ENCODE assay signal across 8 mouse cellular contexts in the genomic region with DNA sequence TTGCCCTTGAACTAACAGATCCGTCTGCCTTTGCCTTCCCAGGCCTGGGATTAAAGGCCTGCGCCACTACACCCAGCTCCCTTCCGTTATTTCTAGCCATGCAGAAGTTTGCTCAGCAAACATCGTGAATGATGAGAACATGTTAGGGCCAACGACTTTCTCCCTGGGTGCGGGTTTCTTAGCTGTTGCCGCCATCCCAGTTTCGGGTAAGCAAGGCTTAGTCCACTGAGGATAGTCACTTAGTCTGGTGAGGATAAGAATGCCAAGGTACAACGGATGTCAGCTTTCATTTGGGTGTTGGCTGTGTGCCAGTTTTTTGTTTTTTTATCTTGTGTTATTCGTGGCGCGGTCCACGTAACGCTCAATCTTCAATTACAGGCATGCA. TPM values are rescaled to one million over a fixed set of nuclear protein-coding genes. Genes with fewer than 3 reads are reported as not detected.
A peak's percentile ranks its signal among the peaks of the same experiment; 100 is the strongest.
DNase-seq lines count a peak whose midpoint lies in the region; ATAC-seq and TF ChIP-seq lines count a peak whose summit lies in the region.

No protein-coding gene starts in this region.

- H3K4me2 ChIP-seq in intestine, postnatal 0 days (replicated peaks; ENCODE audit: low read depth): peak overlapping the region; percentile 71
- peak overlapping the region; percentile 55 for H3K4me2 ChIP-seq in limb, embryonic 14.5 days (replicated peaks; ENCODE audit: low read depth, low read length, severe bottlenecking)
- H3K4me2 ChIP-seq in midbrain, embryonic 16.5 days (ENCODE audit: low read length): peak overlapping the region; percentile 60
- H3K4me2 ChIP-seq in stomach, embryonic 15.5 days: peak overlapping the region; percentile 57

- H3K36me3 ChIP-seq in intestine, postnatal 0 days (ENCODE audit: control insufficient read depth, insufficient read depth): peaks cover 8% of the 10 kb centered on the region
- peaks cover 18% of the 10 kb centered on the region for H3K36me3 ChIP-seq in limb, embryonic 14.5 days (ENCODE audit: control insufficient read depth, insufficient read depth, low read length)
- H3K36me3 ChIP-seq in midbrain, embryonic 16.5 days (ENCODE audit: control insufficient read depth, insufficient read depth, low read length): peaks cover 9% of the 10 kb centered on the region
- peaks cover 9% of the 10 kb centered on the region for H3K36me3 ChIP-seq in stomach, embryonic 15.5 days

- no peak for TF ChIP-seq POLR2A in limb, embryonic 14.5 days (IDR thresholded peaks at IDR 0.05; ENCODE audit: borderline replicate concordance, extremely low read depth, insufficient read depth, insufficient read length)

- no peaks in the 10 kb centered on the region for H3K27me3 ChIP-seq in intestine, postnatal 0 days (replicated peaks; ENCODE audit: control insufficient read depth, insufficient read depth, low read length)
- no peaks in the 10 kb centered on the region for H3K27me3 ChIP-seq in limb, embryonic 14.5 days (ENCODE audit: control insufficient read depth, insufficient read depth, low read length)
- no peaks in the 10 kb centered on the region for H3K27me3 ChIP-seq in midbrain, embryonic 16.5 days (ENCODE audit: control insufficient read depth, insufficient read depth, low read depth, low read length)
- no peaks in the 10 kb centered on the region for H3K27me3 ChIP-seq in stomach, embryonic 15.5 days (replicated peaks)

- no peaks in the 10 kb centered on the region for H3K9me3 ChIP-seq in intestine, postnatal 0 days (ENCODE audit: control insufficient read depth)
- H3K9me3 ChIP-seq in limb, embryonic 14.5 days (ENCODE audit: control insufficient read depth, low read length): no peaks in the 10 kb centered on the region
- H3K9me3 ChIP-seq in midbrain, embryonic 16.5 days (replicated peaks; ENCODE audit: control insufficient read depth, low read length, poor library complexity, severe bottlenecking): no peaks in the 10 kb centered on the region
- no peaks in the 10 kb centered on the region for H3K9me3 ChIP-seq in stomach, embryonic 15.5 days

- peak overlapping the region; percentile 69; the same call in 1 of the 2 replicates for H3K27ac ChIP-seq in intestine, postnatal 0 days (ENCODE audit: low read depth, low read length)
- H3K27ac ChIP-seq in limb, embryonic 14.5 days (replicated peaks; ENCODE audit: low read depth, low read length): peak overlapping the region; percentile 85
- peak overlapping the region; percentile 74 for H3K27ac ChIP-seq in midbrain, embryonic 16.5 days (ENCODE audit: low read length)
- H3K27ac ChIP-seq in stomach, embryonic 15.5 days: peak overlapping the region; percentile 86

- no peak overlapping the region for H3K9ac ChIP-seq in intestine, postnatal 0 days (ENCODE audit: low read depth, low read length)
- H3K9ac ChIP-seq in limb, embryonic 14.5 days (ENCODE audit: low read depth, low read length, severe bottlenecking): peak overlapping the region; percentile 71
- H3K9ac ChIP-seq in midbrain, embryonic 16.5 days (ENCODE audit: low read depth, low read length): peak overlapping the region; percentile 71
- peak overlapping the region; percentile 30; the same call in 1 of the 2 replicates for H3K9ac ChIP-seq in stomach, embryonic 15.5 days

- DNase-seq in retina, postnatal 1 day: peak; percentile 37
- DNase-seq in retina, embryonic 14.5 days (ENCODE audit: low spot score): no peak
- DNase-seq in embryo, embryonic 10 days (ENCODE audit: low spot score): peak; percentile 21
- peak; percentile 22 for DNase-seq in gastrocnemius, postnatal 25 days
- peak; percentile 13 for DNase-seq in limb, embryonic 14.5 days (ENCODE audit: low spot score)

- peak; percentile 58 for ATAC-seq in intestine, postnatal 0 days
- peak; percentile 30; the same call in 1 of the 2 replicates for ATAC-seq in limb, embryonic 14.5 days (ENCODE audit: low FRiP score, low read depth)
- peak; percentile 57 for ATAC-seq in midbrain, embryonic 16.5 days
- no peak for ATAC-seq in stomach, embryonic 15.5 days (ENCODE audit: insufficient read depth, low FRiP score, low read depth)

- H3K4me3 ChIP-seq in intestine, postnatal 0 days (ENCODE audit: low read depth, low read length): peak overlapping the region; percentile 67
- H3K4me3 ChIP-seq in limb, embryonic 14.5 days (replicated peaks; ENCODE audit: low read length): peak overlapping the region; percentile 74
- peak overlapping the region; percentile 84 for H3K4me3 ChIP-seq in midbrain, embryonic 16.5 days (ENCODE audit: low read depth, low read length)
- peak overlapping the region; percentile 75 for H3K4me3 ChIP-seq in stomach, embryonic 15.5 days (replicated peaks)

- no peak for TF ChIP-seq CTCF in intestine, postnatal 0 days (IDR thresholded peaks at IDR 0.05; ENCODE audit: low read depth)

- 21% methylated on average over 14 of the region's 14 CpGs for WGBS in intestine, postnatal 0 days
- 41% methylated on average over 14 of the region's 14 CpGs for WGBS in limb, embryonic 14.5 days
- WGBS in midbrain, embryonic 16.5 days: 40% methylated on average over 14 of the region's 14 CpGs
- WGBS in stomach, embryonic 15.5 days: 30% methylated on average over 14 of the region's 14 CpGs

- H3K4me1 ChIP-seq in intestine, postnatal 0 days (replicated peaks; ENCODE audit: control insufficient read depth, insufficient read depth, low read length): no peaks in the 10 kb centered on the region
- peaks cover 9% of the 10 kb centered on the region; the same call in 1 of the 2 replicates for H3K4me1 ChIP-seq in limb, embryonic 14.5 days (ENCODE audit: control insufficient read depth, insufficient read depth, low read length)
- peaks cover 13% of the 10 kb centered on the region for H3K4me1 ChIP-seq in midbrain, embryonic 16.5 days (ENCODE audit: control insufficient read depth, insufficient read depth, low read length)
- peaks cover 5% of the 10 kb centered on the region; the same call in 1 of the 2 replicates for H3K4me1 ChIP-seq in stomach, embryonic 15.5 days

RNA-seq across cellular contexts. Expression of gene Cir1, which starts 0.6 kb away (rescaled TPM):
- 10 to 100 TPM in 1 of 2 experiments, 1 to 10 TPM in 1; 9.9 to 10.0 TPM for total RNA-seq in gastrocnemius, postnatal 25 days (2021)
- 17.1 and 19.9 TPM in 2 replicates for polyA plus RNA-seq in intestine, postnatal 0 days (2015; fragmentation: Nextera tagmentation; extraction: Ambion mirVana)
- 14.4 and 22.1 TPM in 2 replicates for polyA plus RNA-seq in limb, embryonic 14.5 days (2012; rRNA removed)
- polyA plus RNA-seq in limb, embryonic 14.5 days (2014; fragmentation: Nextera tagmentation; extraction: Ambion mirVana): 25.2 and 27.8 TPM in 2 replicates
- 25.5 and 26.6 TPM in 2 replicates for polyA plus RNA-seq in midbrain, embryonic 16.5 days (2015; fragmentation: Nextera tagmentation; extraction: Ambion mirVana)
- polyA plus RNA-seq in stomach, embryonic 15.5 days (2015; fragmentation: Nextera tagmentation; extraction: Ambion mirVana): 24.6 and 26.5 TPM in 2 replicates

RNA-seq across cellular contexts. Expression of gene Scrn3, which starts 0.7 kb away (rescaled TPM):
- total RNA-seq in gastrocnemius, postnatal 25 days (2021): 10 to 100 TPM; 30.4 to 33.6 TPM
- polyA plus RNA-seq in intestine, postnatal 0 days (2015; fragmentation: Nextera tagmentation; extraction: Ambion mirVana): 7.8 and 8.7 TPM in 2 replicates
- polyA plus RNA-seq in limb, embryonic 14.5 days (2012; rRNA removed): 12.0 and 13.6 TPM in 2 replicates
- polyA plus RNA-seq in limb, embryonic 14.5 days (2014; fragmentation: Nextera tagmentation; extraction: Ambion mirVana): 12.0 and 12.2 TPM in 2 replicates
- 6.7 and 8.1 TPM in 2 replicates for polyA plus RNA-seq in midbrain, embryonic 16.5 days (2015; fragmentation: Nextera tagmentation; extraction: Ambion mirVana)
- polyA plus RNA-seq in stomach, embryonic 15.5 days (2015; fragmentation: Nextera tagmentation; extraction: Ambion mirVana): 15.0 and 15.3 TPM in 2 replicates

RNA-seq across cellular contexts. Expression of gene Sp9, which starts 41.4 kb away (rescaled TPM):
- not detected for total RNA-seq in gastrocnemius, postnatal 25 days (2021)
- polyA plus RNA-seq in intestine, postnatal 0 days (2015; fragmentation: Nextera tagmentation; extraction: Ambion mirVana): not detected in 2 replicates
- 2.4 and 2.5 TPM in 2 replicates for polyA plus RNA-seq in limb, embryonic 14.5 days (2012; rRNA removed)
- polyA plus RNA-seq in limb, embryonic 14.5 days (2014; fragmentation: Nextera tagmentation; extraction: Ambion mirVana): 1.7 and 2.5 TPM in 2 replicates
- polyA plus RNA-seq in midbrain, embryonic 16.5 days (2015; fragmentation: Nextera tagmentation; extraction: Ambion mirVana): 3.0 and 4.2 TPM in 2 replicates
- 0.03 TPM in 1 of 2 replicates, not detected in the other for polyA plus RNA-seq in stomach, embryonic 15.5 days (2015; fragmentation: Nextera tagmentation; extraction: Ambion mirVana)
